Mouse (Mus musculus) left cerebral cortex, adult 18-20 months (tissue): ENCODE data around the gene 5830411N06Rik. TPM values are rescaled to one million over a fixed set of nuclear protein-coding genes. Genes with fewer than 3 reads are reported as not detected.

Source experiments
- DNase-seq, 2 experiments: peaks; one replicate each; pipeline ENCODE4 v3.0.0; 2021 to 2022; ENCODE audit warnings: low spot score in 2 of 2, mixed read lengths in 1 of 2
- long read RNA-seq, 2 experiments: library from polyadenylated mRNA; stranded (forward); transcript quantifications; one replicate each; pipeline ENCODE4 v2.0.0; 2021
- total RNA-seq, 2 experiments: library from RNA; stranded (reverse); gene quantifications; 2 replicates each; pipeline ENCODE4 v1.2.3; 2021

5830411N06Rik gene
- total RNA-seq: under 1 TPM; 0.40 to 0.42 TPM
- long read RNA-seq, experiment 1: 0 reads
- long read RNA-seq, experiment 2: 0 reads

DNA sequence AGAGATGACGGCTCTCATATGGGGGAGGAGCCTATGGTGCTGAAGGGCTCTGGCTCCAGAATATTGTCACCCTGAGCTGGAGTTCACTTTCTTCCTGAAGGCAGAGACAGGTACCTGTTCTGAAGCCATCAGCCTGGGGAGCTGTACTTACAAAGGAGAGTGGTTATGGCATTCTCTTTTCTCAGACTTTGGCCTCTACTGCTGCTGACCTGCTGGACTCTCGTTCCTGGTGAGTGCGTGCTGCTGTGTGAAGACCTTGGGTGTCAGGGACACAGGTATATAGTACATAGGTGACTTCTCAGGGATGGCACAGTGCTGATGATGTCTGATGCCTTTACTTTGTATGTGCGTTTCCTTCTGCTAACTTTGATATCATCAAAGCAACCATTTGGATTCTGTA, at the start of gene 5830411N06Rik:
TSS of gene 5830411N06Rik (plus strand) at position 69 of the 400 bp plus-strand sequence.
- DNase-seq: no peak

DNA sequence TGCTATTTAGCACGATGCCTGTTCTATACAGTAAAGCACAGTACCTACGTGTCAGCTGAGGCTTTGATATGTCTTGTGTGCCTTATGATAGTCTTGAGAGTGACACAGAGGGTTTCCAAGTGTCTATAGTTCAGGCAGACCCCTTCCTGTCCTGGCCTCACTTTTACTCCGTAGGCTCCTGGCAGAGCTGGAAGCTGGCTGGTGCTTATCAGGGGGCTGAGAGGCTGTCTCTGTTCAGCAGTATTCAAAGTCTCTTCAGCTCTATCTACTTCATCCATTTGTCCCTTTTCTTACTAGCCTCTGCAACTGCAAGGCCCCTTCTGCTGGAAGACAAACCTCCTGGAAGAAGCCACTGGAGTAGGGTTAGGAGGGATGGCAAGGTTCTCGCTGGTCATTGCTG, 46.0 kb upstream of the 5830411N06Rik start:
- no peak for DNase-seq

DNA sequence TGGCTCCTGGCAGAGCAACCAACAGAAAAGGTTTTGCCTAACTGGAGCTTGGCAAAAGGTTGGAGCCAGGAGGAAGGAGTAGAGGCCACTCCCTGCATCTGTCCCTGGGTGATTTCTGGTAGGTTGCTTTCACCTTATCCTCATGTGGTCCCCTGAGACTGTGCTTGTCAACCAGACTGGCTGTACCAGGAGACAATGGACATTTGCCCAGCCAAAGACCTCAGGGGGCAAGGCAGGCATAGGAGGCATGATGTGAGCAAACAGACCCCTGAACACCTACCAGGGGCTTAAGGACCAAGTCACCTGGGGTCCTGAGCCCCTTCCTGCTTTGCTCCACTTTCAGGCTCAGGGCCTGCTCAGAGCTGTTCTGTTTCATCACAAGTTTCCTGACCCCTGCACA, 41.2 kb upstream of the 5830411N06Rik start, which contains the start of gene Olfr524:
TSS of gene Olfr524 (minus strand) at position 101 of the 400 bp plus-strand sequence.
- DNase-seq: no peak

DNA sequence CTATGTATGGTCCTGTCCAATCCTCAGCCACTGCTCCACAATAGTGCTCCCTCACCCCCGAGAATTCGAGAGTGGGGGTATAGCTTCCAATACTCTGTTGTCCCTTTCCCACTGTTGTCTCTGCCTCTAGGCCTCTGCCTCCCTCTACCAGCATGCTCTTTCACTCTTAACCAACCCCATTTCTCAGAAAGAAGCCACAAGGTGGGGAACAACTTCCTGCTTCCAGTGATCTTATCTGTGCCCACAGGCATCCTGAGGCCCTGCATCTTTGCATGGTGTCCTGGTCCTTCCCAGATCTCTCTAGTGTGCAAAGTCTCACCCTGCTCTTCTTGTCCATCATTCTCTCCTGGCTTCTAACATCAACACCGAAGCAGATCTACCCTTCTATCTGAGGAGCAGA, 40.2 kb upstream of the 5830411N06Rik start:
- no peak for DNase-seq

DNA sequence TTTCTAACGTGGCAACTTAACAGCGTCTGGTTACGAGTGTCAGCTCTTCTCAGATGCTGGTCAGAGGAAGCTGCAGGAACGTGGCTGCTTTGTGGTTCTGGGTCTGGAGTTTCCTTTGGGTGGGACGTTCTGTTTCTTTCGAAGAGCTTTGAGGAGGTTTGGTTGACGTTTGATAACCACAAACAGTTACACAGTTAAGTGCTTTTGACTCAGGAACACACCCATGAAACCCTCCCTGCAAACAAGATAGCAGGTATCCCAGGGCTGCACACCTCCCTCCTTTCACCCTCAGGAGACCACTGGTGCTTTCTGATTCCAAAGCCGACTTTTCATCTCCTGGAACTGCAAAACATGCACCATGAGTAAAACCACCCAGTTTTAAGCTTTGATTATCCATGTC, 38.9 kb upstream of the 5830411N06Rik start:
- DNase-seq: no peak

DNA sequence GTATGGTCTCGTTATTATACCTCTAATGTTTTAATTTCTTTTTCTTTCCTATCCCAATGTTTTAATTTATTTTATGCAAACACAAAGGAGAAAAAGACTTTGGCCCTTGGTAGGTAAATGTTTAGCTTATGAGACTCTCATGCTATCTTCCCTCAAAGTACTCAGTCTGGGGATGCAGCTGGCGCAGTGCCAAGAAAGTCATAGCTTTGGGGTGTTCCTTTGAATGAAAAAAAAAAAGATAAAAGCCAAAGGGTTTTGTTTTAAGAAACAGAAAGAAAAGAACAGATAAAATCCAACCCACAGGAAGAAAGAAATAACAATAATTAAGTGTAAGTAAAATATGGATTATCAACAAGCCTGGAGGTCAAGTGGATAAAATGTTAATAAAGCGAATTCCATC, 38.4 kb upstream of the 5830411N06Rik start:
- no peak for DNase-seq

DNA sequence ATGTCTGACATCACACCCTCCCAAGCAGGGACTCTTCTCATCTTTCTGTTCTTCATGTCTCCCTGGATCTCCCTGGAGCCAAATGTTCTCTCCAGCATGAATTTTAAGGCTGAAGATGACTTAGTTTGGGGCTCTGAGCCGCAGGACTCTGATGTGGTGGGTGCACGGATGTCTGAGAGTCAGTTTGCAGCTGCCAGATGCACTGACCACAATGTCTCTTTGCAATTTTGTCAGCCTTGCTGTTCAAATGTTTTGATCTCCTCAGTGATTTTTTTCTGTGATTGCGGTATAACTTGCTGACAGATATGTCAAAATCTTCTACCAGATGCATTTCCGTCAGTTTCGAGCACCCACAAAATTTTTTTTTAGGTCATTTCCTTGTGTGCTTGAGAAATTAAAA, 33.2 kb upstream of the 5830411N06Rik start:
- DNase-seq: no peak

DNA sequence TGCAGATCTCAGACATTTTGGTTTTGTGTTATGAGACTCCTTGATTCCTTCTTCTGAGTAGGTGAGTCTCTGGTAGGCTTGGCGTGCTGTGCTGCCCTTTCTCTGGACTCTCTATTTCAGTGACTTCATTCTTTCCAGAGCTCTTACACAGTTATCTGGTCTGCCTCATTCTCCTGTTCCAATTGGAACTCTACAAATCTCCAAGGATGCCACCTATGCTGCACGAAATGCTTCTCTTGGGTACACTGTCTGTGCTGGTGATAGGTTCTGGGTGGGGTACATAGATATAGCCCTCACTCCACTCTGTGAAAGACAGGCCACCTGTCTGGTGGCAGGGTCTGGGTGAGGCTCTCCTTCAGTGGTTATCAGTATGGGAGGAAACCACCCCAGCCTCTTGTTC, 29.1 kb upstream of the 5830411N06Rik start, which contains the start of gene Cd163l1:
TSS of gene Cd163l1 (plus strand) at position 301 of the 400 bp plus-strand sequence.
- DNase-seq: no peak

DNA sequence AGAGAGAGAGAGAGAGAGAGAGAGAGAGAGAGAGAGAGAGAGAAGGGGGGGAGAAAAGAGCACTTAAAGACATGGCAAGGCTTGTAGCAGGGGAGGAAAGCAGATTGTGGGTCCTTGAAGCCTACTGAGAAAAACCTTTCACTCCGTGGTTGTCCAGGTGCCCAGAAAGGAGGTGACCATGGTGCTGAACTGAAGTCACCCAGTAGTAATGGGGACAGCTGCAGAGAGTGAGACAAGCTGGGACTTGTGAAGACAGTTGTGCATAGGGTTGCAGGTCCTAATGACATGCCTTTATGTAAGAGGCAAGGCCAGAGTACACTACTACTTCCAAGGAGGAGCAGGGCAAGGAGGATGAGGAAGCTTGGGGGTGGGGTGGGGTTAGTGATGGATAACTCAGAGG, 27.8 kb upstream of the 5830411N06Rik start:
- DNase-seq: no peak

DNA sequence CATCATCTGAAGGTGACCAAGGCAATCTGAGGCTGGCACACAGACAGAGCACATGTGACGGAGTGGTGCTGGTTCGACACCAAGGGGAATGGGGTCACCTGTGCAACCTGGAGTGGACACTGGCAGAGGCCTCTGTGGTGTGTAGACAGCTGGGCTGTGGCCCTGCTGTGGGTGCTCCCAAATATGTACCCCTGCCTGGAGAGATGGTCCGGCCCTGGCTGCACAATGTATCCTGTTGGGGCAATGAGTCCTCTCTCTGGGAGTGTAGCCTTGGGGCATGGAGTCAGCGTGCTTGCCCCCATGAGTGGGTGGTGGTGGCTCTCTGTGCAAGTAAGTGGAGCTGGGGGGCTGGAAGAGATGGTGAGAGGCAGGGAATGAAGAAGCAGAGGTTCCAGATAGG, 26.7 kb upstream of the 5830411N06Rik start:
- DNase-seq: no peak

DNA sequence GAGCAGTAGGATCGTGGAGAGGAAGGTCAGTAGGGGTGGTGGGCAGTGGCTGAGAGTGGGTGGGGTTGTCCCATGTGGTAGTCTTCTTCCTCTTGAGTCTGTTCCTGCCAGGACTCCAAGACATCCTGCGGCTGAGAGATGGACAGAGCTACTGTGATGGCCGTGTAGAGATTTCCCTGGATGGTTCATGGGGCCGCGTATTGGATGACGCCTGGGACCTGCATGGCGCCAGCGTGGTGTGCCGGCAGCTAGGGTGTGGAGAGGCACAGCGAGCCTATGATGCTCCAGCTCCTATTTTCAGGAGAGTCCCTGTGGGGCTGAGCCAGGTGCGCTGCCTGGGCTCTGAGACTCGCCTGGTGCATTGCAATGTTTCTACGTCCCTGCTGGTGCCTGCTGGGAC, 22.9 kb upstream of the 5830411N06Rik start:
- DNase-seq: no peak

DNA sequence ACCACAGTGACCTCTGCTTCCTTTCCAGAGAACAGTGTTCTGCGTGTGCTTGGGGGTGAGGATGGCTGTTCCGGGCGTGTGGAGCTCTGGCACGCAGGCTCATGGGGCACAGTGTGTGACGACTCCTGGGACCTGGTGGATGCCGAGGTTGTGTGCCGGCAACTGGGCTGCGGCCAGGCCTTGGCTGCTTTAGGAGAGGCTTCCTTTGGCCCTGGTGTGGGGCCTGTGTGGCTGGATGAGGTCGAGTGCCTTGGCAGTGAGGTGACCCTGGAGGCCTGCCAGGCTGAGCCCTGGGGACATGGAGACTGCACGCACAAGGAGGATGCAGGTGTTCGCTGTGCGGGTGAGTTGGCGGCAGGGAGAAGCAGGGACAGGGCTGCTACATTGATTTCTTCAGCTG, 18.6 kb upstream of the 5830411N06Rik start:
- no peak for DNase-seq

DNA sequence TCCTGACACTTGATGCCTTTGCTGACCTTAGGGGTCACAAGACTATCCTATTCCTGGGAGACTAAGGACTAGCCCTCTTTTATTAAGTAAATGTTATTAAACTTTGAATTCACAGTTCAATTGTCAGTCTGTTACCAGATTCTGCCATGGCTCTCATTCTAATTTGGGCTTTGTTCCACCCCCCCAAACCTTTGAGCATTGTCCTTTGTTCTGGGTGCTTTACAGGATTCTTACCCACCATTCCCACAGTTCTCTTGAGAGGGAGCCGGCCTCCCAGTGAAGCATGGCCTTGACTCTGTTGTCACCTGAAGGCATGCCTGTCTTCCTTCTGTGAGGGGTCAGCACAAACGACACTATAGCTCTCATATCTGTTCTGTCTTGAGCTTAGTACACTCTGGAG, 16.1 kb upstream of the 5830411N06Rik start:
- no peak for DNase-seq

DNA sequence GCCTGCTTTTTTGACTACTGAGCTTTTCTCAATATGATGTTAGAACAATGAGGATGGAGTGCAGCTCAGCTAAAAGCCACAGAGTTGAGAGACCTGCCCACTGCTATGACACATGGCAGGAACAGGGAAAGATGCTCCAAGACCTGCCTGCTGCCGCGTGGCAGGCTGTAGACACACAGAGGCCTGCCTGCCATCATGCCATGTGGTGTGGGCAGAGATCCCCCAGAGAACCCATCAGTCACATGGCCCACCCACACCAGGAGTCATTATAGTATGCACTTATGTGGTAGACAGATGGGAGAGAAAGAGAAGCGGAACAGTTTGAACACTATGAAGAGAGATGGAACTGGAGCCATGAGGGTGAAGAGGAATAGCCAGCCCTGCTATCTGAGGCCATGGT, 13.4 kb upstream of the 5830411N06Rik start:
- peak in 1 of 2 experiments; percentile 8 for DNase-seq

DNA sequence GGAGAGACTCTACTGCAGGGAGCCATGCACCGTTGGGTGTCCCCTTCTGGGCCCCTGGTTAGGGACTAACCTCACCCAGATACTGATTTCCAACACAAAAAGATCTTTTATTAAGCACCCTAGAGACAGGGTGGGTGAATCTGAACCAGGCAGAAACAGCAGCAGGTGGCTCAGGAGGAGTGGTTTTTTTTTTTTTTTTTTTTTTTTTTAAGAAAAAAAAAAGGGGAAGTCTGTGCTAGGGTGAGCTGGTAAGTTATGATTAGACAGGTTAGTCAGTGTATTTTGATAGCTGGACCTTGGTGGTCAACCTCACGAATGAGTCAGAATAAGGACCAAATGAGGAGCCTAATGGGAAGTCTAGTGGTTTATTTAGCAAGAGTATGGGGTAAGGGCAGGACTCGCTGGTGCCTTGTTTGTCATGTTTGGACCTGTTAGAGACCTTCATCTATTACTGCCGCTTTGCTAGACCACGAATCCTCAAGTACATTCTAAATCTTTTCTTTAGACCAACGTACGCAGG, 6.8 kb downstream of the 5830411N06Rik start:
- no peak for DNase-seq

DNA sequence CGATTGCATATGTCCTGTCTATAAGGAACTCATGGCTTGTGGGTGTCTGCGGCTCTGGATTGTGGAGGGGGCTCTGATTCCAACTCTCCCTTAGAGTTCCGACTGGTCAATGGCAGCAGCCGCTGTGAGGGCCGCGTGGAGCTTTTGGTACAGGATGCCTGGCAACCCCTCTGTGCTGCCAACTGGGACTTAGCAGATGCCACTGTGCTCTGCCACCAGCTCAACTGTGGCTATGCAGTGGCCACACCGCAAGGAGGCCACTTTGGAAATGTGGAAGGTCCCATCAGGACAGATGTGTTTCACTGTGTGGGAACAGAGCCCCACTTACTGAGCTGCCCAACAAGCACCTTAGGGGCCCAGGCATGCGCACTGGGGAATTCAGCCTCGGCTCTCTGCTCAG, 48.7 kb downstream of the 5830411N06Rik start:
- no peak for DNase-seq

DNA sequence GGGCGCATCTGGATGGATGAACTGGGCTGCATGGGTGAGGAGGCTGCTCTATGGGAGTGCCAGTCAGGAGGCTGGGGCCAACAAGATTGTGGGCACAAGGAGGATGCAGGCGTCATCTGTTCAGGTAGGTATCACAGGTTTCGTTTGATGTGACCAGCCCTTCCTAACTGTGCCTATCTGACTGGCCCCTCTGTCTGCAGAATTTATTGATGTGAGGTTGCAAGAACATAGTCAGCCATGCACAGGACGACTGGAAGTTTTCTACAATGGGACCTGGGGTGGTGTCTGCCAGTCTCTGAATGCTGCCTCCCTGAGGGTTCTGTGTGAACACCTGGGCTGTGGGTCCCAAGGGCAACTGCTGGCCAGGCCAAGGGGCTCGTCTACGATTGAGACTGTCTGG, 49.8 kb downstream of the 5830411N06Rik start:
- DNase-seq: no peak

DNA sequence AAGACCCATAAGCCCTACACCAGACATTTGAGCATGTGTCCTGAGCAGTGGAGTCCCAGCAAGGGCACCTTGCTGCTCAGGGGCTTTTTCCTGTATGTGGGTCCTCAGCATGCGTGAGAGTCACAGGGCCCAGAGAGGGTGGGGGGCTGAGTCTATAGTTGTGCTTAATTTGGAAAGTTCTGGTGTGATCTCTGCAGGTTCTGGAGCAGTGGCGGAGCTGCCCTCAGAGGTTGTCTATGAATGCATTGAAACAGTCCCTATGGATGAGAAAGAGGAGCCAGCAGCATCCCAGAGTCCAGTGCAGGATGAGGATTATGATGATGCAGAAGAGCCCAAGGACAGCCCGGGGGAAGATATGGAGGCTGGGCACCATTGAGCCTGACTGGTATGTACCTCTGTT, 52.3 kb downstream of the 5830411N06Rik start:
- DNase-seq: no peak

DNA sequence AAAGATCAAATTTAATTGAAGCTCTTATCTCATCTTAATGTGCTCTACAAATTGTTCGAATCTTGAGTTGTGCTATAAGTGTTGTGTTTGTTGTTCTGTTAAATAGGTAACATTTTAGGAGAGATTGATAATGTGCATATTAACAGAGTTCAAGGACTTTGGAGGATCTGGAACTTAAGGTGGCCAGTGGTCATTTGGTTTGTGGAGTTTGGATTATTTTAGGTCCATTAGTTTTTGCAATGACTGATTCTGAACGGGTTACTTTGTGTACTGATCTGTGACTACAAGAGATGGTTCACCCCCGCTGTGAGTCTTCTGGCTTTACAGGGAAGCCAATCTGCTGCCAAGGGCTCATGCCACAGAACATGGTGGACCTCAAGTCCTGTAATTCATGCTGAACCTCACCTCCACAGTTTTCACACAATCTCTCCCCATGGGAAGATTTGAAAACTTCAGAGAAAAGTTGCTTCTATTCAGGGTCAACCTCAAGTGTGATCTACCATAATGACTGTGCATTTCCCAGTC, 72.8 kb downstream of the 5830411N06Rik start:
- no peak for DNase-seq

DNA sequence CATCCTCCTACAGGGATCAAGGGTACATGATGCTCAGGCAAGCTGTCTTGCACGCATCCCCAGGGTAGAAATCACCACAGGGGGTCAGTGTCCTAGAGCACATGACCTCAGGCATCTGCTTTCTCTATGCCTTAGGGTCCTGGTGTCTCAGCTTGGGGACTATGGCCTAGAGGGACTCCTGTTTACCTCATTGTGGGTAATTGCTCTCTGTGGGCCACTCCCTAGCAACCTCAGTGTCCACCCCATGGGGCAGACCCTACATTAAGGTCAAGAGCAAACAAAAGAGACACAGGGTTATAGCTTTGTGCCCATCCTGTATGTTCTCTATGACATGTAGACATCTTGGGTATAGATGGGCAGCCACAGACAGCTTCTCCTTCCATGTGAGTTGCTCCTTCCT, 73.5 kb downstream of the 5830411N06Rik start, which contains the start of gene Olfr525:
TSS of gene Olfr525 (plus strand) at position 301 of the 400 bp plus-strand sequence.
- DNase-seq: no peak

DNA sequence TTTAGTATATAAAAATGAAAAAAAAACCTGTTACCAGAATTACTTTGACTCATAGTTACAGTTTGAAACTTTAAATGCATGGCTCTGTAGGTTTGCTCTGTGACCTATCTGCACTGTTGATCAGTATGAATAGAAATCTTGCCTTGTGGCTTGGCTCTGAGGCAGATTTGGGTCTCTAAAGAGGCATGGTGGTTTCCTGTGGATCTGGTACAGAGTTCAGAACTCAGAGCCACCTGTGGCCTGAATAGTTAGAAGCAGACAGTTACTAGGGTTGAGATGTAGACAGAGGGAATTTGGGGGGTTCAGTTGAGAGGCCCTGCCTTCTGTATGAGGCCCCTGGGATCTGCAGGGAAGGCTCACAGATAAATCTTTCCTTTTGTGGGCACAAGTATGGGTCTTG, 74.1 kb downstream of the 5830411N06Rik start:
- DNase-seq: no peak

DNA sequence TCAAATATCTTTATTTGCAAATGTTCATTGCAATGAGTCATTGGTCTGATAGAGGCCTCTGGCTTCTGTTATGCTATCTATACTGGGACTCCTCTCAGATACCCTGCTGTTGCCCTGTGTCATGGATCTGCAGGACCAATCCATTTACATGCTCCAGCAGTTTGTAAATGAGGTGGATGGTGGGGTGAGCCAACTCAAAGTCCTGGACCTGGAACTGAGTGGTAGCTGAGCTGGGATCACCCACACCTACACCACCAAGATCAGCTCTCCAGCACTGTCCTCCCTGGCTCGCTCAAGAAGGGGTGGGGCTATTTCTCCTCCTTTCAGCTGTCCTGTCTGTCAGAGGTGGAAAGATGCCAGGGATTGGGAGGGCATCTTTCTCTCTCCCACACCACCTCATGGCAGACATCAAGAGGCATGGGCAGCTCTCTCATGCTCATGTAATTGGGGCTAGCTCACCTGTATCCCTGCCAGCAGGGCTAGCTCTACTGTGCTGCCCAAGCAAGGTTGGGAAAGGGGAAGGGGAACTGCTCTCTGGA, 82.8 kb downstream of the 5830411N06Rik start:
- DNase-seq: no peak

DNA sequence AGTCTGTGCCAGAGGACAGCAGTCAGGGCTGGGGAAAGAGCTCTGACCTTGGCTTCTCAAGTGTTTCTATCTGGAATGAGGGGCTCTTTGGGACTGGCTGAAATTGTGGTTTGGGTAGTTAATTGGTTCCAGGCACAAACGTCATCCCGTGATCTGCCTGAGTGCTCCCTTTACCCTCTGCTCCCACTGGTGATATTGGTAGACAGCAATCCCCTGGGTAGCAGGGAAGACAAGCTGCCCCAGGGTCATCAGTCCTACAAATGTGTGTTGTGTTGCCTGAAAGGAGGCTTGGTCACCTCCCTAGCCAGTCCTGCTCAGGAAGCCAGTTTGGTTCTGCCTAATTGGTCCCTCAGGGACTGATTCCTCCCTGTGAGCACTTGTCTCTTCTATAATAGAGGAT, 86.6 kb downstream of the 5830411N06Rik start, which contains the start of gene Olfr527:
TSS of gene Olfr527 (plus strand) at position 301 of the 400 bp plus-strand sequence.
- DNase-seq: no peak
